Mouse (Mus musculus) cerebellum, postnatal 14 days (tissue): Measurements from ENCODE around the gene Ntm.

Experiments used
- DNase-seq, 2 experiments: peaks; one replicate each; pipeline ENCODE4 v3.0.0; 2021; ENCODE audit warnings: mixed read lengths in 2 of 2

Ntm gene

DNA sequence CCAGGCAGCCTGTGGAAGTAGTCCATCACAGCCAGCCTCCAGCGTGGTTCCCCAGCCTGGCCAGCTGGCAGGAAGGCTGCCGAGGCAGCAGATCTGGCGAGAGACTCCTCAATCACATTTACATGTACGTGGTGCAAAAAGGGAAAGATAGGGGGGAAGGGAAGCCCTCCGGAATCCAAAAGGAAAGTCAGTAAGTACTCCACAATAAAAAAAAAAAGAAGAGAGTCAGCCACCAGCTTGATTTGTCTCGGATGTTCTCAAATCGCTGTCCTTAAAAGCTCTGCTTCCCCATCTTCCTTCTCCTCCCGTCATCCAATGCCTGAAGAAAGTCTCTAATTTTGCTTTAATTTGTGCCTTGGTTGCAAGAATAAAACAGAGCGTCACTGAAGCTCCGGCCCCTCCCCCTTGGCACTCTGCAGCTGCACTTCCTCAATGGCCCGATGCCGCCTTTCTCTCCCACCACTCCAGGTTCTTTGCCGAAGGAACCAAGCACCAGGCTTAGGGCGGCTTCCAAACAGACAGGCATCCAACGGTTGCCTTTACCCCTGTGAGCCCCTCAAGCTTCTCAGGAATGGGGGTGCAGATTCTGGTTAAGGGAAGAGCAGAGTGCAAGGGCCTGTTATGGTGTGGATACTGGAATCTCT is 212.4 kb downstream of the Ntm start:
- peak; percentile 71 to 77 for DNase-seq

DNA sequence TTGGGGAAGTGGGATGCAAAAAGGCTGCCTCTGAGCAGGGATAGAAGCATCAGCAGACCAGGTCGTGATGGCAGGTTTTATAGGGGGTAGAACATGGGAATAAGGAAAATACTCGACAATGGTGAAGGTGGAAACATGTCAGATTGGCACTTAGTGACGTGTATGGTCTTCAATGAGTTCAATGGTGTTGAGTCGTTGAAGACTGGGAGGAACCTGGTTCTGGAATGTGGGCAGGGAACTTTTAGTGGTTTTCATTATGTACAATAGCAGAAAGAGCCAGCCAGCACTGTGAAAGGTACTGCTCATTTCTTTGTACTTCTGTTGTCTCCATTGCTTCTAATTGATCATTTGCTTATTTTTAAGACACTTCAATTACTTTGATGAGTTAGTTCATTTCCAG is 214.9 kb downstream of the Ntm start:
- DNase-seq = no peak

DNA sequence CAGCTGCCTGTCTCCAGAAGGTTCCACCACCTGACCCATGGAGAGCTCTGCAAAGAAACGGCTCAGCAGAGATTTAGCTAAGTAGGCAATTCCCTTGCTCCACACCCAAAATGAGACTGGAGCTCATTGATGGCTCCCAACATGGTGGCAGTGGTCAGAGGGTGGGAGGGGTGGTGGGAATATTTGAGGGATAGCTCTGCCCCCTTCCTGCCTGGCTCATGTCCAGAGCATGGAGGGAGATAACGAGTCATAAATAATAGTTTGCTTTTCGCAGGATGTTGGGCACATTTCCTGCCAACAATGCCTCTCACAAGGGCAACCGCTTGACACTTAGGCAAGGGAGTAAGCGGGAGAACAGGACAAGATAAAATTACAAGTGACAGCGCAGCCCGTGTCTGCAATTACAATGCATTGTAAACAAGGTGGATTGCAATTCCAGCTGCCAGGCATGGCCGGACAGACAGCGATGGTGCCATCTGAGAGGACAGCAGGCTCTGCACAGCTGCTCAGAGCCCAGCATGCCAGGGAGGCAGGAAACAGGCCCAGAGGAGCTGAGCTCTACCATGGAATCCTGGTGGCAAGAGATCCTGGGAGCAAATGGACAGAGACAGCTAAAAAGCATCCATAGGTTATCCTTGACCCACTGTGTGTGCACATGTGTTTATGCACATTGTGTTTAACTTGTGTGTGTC is 224.0 kb downstream of the Ntm start:
- no peak for DNase-seq

DNA sequence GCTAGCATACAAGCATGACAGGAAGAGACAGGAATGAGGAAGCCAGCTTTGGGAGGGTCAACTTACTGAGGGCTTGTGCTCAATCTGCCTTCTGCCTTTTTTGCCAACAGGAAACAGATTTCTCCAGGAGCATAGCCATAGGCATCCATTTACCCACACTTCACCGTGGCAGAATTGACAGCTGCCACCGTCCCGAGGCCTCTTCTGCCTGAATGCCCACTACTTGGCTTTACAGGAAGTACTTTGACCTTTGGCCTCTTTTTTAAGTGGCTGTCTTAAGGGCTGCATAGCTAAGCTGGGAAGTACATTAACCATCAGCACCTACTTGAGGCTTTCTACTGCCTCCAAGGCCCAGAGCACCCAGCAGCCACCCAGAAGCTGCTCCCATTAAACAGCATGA is 226.9 kb downstream of the Ntm start:
- DNase-seq = peak; percentile 53 to 57

DNA sequence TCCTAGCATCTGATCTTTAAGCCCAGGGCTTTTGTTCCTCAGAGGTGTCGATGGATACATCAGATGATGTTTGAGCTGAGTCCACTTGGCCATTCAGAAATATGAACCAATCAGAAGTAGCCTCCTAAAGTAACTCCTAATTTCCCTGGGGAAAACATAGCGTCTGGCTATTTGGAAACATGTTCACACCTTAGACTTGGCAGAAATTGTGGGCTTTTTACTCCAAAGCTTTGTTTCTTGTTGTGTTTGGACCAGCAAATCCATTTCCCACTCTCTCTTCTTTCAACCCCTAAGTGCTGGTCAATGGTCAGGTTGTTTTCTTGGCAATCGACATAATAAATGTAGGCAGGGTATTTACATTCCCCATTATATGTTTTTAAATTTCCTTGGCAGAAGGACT is 230.0 kb downstream of the Ntm start:
- DNase-seq = no peak

DNA sequence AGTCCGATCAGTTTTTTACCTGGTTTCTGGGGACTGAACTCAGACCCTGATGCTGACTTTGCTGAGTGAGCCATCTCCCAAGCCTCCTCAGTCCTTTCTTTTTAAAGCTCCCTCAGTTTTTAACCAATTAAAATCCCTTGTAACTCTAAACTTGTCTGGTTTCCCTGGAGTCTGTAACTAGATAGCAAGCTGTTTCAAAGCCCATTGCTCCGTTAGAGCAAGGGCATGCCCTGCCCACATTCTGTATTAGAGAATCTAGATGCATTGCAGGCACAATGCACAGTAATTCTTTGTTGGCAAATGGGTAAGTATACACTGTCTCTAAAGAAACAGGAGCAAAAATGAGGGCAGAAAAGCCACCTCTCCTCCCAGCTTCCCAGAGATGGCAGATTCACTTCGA is 231.3 kb downstream of the Ntm start:
- no peak for DNase-seq

DNA sequence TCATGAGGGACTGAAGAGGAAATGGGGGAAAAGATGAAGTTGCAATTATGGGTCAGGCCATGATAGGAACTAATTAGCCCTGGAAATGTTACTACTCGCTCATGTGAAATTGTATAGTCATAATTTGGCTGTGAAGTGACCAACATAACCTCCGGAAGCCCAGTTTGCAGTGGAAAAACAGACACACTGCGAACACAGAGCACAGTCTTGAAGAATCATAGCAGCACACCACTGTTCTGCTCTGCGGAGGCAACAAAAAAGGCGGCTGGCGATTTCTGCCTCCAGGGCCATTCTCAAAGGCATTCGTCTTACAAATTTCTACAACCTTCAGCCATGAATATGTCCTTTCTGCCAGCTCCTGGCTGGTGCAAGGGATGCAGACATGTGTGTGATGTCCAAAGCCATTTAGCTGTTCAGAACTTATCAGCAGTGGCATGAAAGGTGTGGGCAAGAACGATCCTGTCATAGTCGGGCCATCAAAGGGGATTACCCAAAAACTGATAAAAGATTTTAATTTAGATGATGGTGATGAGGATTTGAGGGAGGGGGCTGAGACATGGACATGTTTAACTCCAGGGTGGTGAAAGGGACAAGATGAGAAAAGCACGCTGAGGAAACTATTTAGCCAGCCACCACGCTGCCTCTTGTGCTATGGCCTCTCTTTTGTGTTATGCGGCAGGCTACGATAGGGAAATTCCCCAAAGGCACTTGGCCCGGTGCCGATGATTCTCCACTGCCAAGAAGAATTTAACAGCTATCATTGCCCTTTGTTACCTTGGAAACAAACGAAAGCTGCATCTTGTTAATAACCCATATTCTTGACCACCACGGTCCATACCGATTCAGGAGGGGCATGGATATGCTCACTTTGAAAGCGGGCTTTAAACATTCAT is 235.2 kb downstream of the Ntm start:
- peak; percentile 52 to 61 for DNase-seq

DNA sequence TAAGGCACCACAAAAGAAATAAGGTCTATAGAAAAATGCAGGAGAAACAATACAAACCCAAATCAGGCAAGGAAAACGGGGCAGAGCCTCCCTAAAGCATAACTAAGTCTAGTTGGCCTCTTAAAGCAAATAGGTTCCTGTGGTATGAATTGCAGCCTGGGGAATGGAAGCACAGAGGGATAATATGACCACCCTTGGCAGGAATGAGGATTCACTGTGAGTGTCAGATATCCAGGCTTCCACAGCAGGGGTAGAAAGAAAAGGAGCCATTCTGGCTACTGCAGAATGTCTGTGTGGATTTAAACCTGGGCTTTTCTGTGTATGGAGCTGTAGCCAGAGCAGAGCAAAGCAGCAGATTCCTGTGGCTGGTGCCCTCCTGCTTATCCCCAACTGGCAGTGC is 241.5 kb downstream of the Ntm start:
- DNase-seq = no peak

DNA sequence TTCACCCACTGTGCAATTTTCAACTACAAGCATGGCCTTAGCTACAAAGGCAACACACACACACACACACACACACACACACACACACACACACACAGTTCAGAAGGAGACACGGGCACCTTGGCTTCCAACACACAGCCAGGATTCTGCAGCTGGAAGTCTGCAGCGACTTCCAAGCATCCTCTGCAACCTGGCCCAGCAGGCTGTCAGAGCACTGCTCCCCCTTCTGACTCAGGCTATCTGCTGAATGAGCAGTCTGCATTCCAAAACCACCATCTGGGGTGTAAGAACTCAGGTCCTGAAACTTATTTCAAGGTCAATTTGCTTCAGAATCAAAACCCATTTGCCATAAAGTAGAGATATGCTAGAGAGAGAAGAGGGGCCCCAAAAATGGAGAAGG is 246.1 kb downstream of the Ntm start:
- no peak for DNase-seq

DNA sequence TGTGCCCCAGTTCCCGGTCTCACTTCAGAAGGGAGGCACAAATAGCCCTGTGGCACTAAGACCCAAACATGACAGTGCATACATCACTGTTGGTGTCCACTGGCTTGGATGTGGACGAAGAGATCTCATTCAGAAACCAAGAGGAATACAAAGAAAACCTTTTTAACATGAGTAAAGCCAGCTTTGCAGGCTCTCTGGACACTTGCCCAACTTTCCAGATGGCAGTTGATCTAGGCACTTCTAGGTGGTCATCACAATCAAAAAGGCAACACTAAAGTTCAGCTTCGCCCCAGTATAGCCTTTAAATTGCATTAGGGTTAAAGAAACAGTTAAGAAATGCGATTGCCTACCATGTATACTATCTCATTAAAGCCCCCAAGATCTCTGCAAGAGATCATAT is 264.7 kb downstream of the Ntm start:
- DNase-seq = peak; percentile 60 to 69

DNA sequence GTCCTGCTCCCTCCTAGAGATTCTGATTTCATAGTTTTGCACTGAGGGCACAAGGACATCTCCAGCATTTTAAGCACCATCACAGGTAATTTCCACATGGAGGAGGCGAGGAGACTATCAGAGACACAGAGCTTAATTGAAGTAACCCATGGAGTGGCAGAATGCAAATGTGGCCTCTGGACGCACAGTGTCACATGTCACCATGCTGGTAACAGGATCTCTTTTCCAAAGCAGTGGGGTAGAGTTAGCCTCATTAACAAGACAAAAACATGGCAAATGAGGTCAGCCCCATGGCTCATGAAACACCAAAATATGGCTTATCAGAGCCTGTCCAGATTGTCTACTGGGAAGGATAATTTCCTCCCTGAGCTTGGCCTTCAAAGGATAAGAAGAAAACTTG is 268.8 kb downstream of the Ntm start:
- no peak for DNase-seq

DNA sequence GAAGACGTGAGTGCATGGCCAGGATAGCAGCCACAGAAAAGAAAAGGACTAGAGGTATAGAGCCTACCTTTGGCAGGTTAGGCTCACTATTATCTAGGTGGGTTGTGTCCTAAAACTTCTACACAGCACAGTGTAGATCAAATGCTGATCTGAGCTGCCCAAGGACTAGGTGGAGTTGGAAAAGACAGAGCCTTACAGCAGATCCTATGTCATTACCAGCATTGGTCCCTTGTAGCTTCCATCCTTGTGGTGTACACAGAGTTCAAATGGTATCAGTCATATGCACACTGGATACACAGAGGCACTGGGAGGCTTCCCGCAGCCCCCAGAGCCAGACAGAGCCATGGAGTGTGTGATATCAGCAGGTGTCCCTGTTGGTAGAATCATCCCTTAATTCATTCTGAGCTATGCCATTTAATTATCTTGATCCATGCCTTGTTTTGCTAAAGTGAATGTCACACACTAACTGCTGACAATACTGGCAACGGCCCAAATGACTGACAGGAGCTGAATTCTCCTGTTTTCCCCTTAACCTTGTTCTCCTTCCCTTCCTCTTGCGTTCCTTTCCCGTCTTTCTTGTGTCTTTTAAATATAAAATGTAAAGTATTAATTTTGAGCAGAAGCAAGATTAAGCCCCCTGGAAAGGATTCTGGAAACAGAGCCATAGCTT is 271.6 kb downstream of the Ntm start:
- DNase-seq = peak in 1 of 2 experiments; percentile 53

DNA sequence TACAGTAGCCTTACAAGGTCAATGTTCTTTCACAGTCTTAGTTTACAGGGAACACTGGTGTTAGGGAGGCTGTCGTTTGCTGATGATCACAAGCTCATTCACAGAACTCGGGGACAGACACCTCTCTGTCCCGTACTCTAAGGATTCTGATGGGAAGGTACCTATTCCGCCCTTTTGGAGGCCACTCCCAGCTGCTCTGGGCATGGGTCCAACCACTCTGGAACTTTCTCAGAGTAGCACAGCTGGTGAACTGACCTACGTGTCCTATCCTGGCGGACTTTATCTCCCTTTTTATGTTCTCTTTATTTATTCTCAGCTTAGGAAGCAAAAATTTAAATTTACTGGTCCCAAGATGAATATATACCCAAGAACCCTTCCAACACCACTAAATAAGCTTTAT is 280.7 kb downstream of the Ntm start:
- no peak for DNase-seq

DNA sequence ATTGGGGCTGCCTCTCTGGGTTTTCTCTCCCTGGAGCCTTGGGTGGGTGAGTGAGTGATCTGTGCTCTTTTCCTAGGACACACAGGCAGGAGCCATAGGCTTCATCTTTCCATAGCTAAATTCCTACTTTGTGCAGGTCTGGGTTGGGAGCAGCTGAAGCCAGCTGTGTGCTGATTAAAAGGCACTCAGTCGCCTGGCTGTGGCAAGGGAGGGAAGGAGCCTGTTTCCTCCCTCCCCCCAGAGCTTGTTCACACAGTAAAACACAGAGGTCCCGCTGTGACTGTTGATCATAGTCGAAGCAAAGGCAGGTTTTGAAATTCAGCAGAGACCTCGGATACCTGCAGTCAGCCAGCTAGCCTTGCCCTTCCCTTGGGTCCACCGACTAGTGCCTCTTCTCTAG is 282.3 kb downstream of the Ntm start:
- DNase-seq = no peak

DNA sequence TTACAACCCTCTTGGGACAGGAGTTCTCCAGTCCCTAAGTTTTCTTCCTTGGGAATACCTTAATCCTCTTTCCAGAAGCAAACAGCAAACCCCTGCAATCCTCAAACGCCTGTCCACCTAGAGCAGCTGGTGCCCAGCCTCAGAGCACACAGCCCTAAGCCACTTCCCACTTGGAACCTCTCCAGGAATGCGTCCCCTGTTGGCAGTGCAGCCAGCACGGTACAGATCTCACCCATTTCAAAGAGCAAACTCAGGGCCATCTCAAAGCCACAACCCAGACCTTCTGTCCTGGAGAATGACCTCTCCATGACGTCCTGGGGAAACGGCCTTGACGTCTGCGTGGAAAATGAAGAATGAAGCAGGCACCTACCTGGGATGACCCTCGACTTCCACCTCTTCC is 289.0 kb downstream of the Ntm start:
- peak; percentile 49 to 63 for DNase-seq

DNA sequence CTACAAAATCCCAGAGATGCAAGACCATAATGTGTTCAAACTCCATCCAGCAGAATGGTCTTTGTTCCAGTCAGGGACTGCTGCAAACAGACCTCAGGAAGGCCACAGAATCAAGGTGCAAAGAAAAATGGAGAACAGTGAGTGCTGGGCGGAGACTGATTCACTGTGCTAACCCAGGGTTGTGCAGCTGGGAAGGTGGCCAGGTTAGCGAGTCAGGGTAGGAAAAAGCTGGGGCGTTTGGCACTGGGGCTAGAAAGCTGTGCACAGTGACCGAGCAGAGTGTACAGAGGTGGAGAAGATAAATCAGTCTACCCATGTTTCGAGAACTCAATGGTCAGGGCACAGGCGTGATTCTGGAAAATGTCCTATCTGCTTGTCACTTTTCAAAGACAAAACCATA is 291.1 kb downstream of the Ntm start:
- DNase-seq = peak; percentile 58 to 61

DNA sequence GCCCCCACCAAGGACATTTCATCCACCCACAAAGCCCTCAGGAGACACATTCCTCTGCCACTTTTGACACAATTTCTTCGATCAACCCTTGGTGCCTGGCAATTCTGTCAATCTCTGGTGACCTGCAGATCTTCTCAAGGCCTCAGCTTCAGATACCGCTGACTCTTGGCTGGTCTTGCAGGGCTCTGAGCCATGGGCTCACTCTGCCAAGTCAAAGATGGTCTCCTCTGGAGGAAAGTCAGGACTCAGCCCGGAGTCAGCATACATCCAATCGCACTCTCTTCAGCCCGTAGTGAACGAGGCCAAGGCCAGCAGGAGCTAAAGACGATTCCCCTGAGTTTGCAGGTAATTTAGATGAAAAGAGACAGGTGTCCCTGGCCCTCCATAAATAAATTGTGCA is 299.7 kb downstream of the Ntm start:
- peak; percentile 77 to 88 for DNase-seq

DNA sequence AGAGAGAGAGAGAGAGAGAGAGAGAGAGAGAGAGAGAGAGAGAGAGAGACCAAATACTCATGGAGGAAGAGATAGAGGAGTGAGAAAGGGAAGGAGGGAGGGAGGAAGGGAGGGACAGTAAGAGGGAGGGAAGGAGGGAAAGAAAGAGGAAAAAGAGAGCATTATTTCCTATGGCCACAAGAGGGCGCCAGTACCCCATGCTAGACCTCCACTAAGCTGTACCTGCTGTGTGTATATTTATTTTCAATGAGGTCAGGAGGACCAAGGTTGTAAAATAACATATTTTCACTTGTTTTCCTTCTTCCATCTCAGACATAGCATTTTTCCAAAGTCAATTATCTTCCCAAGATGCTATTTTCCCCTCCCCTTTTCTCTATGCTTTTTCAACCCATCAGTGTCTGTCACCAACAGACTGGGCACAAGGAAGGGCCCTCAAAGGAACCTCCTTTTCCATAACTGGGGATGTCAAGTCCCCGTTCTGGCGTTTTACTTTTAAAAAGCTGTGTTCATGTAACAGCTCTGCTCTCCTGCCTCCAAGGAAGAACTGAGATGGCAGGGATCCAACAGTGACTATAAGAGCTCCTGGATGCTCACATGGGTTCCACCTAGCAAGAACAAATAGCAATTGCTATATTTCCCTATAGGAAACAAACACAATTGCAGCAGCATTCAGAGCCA is 301.3 kb downstream of the Ntm start:
- DNase-seq = peak; percentile 83 to 84

DNA sequence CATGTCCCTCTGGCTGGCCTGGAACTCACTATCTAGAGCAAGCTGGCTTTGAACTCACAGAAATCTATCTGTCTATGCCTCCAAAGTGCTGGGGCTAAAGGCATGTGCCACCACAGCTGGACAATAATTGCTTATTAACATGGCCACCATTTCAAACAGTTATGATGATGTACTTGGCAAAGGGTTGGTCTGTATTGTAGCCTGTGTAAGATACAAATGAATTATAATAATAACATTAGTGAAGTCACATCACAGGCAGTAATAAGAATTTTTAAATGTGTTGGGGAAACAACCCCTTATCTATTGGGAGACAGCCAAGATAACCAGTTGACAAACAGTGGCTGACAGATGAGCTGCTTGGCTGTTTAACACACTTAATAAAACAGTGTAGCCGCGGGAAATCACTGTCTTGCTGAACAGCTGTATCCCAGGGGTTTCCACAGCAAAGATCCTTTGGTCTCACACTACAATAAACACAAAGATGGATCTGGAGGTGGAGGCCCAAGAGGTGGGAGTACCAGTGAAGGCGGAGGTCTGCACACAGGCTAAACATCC is 302.8 kb downstream of the Ntm start:
- no peak for DNase-seq

DNA sequence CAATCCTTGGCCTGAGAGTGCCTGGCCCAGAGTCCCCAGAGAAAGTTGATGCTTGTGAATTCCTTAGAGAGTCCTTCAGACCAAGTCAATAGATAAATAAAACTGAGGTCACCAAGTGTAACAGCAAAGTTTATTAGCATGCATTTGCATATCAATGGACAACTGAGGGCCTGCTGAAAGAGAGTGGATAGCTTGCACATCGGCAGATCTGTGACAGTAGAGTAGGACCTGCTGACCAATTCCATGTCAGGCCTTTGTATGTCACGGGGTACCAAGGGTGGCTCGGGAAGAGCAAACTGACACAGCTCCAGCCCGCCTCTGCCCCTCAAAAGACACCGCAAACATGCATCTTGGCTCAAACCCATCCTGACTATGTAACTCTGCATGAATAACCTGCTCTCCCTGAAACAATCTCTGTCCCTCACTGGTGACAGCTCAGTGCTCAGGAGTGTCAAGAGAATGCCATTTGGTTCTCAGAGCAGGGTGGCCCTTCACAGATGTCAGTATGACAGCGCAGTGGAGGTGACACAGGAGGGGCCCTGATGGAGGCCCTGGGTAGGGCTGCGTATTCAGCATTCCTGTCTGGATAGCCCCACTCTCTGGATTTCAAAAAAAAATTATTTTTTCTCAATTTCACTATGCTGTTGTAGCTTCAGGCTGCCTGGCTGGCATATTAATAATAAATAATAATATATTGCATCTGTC is 305.0 kb downstream of the Ntm start:
- DNase-seq = no peak

DNA sequence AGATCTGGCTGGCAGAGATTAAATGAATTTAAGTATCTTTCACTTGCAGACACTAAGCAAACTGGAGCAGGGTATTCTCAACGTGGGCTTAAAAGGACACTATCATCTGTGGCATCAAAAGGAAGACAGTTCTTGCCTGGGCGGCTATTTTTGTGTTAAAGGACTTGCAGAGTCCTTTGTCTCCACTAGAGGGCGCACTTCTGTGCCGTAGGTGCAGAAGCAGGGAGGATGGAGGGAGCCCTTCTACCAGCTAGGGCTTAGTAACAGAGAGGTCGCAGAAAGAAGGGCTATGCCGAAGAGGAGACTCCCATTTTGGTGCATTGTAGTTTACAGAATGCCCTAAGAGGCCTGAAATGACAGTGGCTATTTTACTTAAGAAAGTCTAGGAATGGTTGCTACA is 308.1 kb downstream of the Ntm start:
- peak; percentile 79 to 81 for DNase-seq
